In genomic region chr16:76786405-76787155, GRCm38 (mm10) we compare ENCODE assay signal across 8 mouse cellular contexts.
DNase-seq lines count a peak whose midpoint lies in the region; ATAC-seq and TF ChIP-seq lines count a peak whose summit lies in the region.

No protein-coding gene starts in this region.

- H3K4me2 ChIP-seq in liver, postnatal 0 days (ENCODE audit: low read depth, low read length): no peak overlapping the region
- H3K4me2 ChIP-seq in forebrain, embryonic 15.5 days (replicated peaks): no peak overlapping the region

- H3K27ac ChIP-seq in liver, postnatal 0 days (ENCODE audit: low read depth): no peak overlapping the region
- H3K27ac ChIP-seq in forebrain, embryonic 15.5 days (replicated peaks): no peak overlapping the region

- no peaks in the 10 kb centered on the region for H3K9me3 ChIP-seq in liver, postnatal 0 days (ENCODE audit: low read length)
- H3K9me3 ChIP-seq in forebrain, embryonic 15.5 days: no peaks in the 10 kb centered on the region

- DNase-seq in ovary, adult 18-20 months (ENCODE audit: low spot score): peak; percentile 53
- no peak for DNase-seq in ovary, postnatal 10 days (ENCODE audit: low spot score)
- DNase-seq in ZHBTc4 (ENCODE audit: low read depth, low spot score): peak; percentile 65
- peak; percentile 73 to 79 for DNase-seq in heart, postnatal 14 days
- DNase-seq in liver, postnatal 0 days: peak; percentile 33
- DNase-seq in spleen, postnatal 36 days (ENCODE audit: low spot score in 2 of 2): peak; percentile 30 to 39

- H3K4me1 ChIP-seq in liver, postnatal 0 days (ENCODE audit: insufficient read depth): no peaks in the 10 kb centered on the region
- no peaks in the 10 kb centered on the region for H3K4me1 ChIP-seq in forebrain, embryonic 15.5 days

- H3K27me3 ChIP-seq in liver, postnatal 0 days (ENCODE audit: insufficient read depth, low read length): no peaks in the 10 kb centered on the region
- H3K27me3 ChIP-seq in forebrain, embryonic 15.5 days: no peaks in the 10 kb centered on the region

- H3K36me3 ChIP-seq in liver, postnatal 0 days (replicated peaks; ENCODE audit: insufficient read depth, low read length): no peaks in the 10 kb centered on the region
- H3K36me3 ChIP-seq in forebrain, embryonic 15.5 days: no peaks in the 10 kb centered on the region

- 67% methylated on average over 6 of the region's 6 CpGs for WGBS in liver, postnatal 0 days (ENCODE audit: insufficient replicate concordance)
- WGBS in forebrain, embryonic 15.5 days: 76% methylated on average over 6 of the region's 6 CpGs

- TF ChIP-seq EP300 in liver, postnatal 0 days (IDR thresholded peaks at IDR 0.05; ENCODE audit: low read depth): no peak

- intact Hi-C loops in heart, postnatal 14 days (cut with DNase I): loop anchor here (10.0 kb wide), 1 partner anchor 1022 kb away; the partner anchor contains the start of gene Hspa13

- peak; percentile 78 for TF ChIP-seq CTCF in liver, postnatal 0 days (IDR thresholded peaks at IDR 0.05; ENCODE audit: low read depth)

- no peak overlapping the region for H3K4me3 ChIP-seq in liver, postnatal 0 days (ENCODE audit: low read depth, low read length)
- H3K4me3 ChIP-seq in forebrain, embryonic 15.5 days: no peak overlapping the region

- no peak overlapping the region for H3K9ac ChIP-seq in liver, postnatal 0 days (replicated peaks)
- H3K9ac ChIP-seq in forebrain, embryonic 15.5 days (replicated peaks): no peak overlapping the region

- ATAC-seq in common myeloid progenitor, adult 5-6 weeks (replicated peaks; ENCODE audit: low read depth, poor library complexity, severe bottlenecking): peak; percentile 99
- no peak for ATAC-seq in liver, postnatal 0 days
- no peak for ATAC-seq in forebrain, embryonic 15.5 days (replicated peaks)
